Mouse (Mus musculus) bone marrow macrophage, adult 2 months (primary cell): Measurements from ENCODE around the gene Gbp10.
"Not testable (repeated sequence)": the region's sequence is repeated elsewhere in the genome, so short reads cannot be mapped to it uniquely, and the experiment has no call there.

Source experiments
- CTCF ChIP-seq: IDR thresholded peaks from 2 replicates; pipeline ENCODE4 v1.5.1; 2012; ENCODE audit warnings: low read depth, mild to moderate bottlenecking, low read length, moderate library complexity
- POLR2A ChIP-seq: IDR thresholded peaks from 2 replicates; pipeline ENCODE4 v1.6.1; 2012; ENCODE audit warnings: mild to moderate bottlenecking, low read depth, low read length, borderline replicate concordance

DNA sequence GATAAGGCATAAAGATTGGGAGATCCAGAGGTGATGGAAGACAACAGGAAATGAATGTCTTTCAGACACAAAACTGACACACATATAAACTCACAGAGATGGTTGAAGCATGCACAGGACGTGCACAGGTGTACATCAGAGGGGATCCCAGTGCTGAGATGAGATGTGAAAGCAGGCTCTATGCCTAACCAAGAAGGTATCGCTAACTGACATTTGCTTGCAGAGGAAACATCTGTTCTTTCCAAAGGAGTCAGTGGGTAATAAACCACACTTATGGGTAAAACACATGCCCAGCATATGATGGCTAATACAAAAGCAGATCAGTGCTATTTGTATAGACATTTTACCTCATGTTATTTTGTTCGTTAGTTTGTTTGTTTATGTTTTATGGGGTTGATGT lies 30.4 kb downstream of the Gbp10 start:
- not testable (repeated sequence) for TF ChIP-seq POLR2A, CTCF
